Mouse (Mus musculus) hematopoietic multipotent progenitor cell, adult 10-12 weeks (in vitro differentiated cells): ENCODE data around the gene Tas2r130. TPM values are rescaled to one million over a fixed set of nuclear protein-coding genes. Genes with fewer than 3 reads are reported as not detected.

ENCODE experiments used
- polyA plus RNA-seq: library from polyadenylated mRNA; stranded (reverse); fragments of >175 nt; gene quantifications from 2 replicates; pipeline ENCODE4 v1.2.3, GENCODE M21; 2012; ENCODE audit warnings: low replicate concordance

Gene Tas2r130
- not detected in 2 replicates for polyA plus RNA-seq

GRCm38 (mm10) chr6:131630812-131631211 is at the start of gene Tas2r130:
Gene Tas2r130, minus strand, starts transcription at chr6:131630912.

GRCm38 (mm10) chr6:131678786-131679185 is 48.1 kb upstream of the Tas2r130 start, which contains the start of gene Tas2r106:
Gene Tas2r106, minus strand, starts transcription at chr6:131678886.

GRCm38 (mm10) chr6:131660049-131660448 is 29.3 kb upstream of the Tas2r130 start, which contains the start of gene Tas2r107:
Gene Tas2r107, minus strand, starts transcription at chr6:131660149.

Other genes starting within 250 kb of the Tas2r130 start
- gene Ybx3, start 242.4 kb downstream of the Tas2r130 start, polyA plus RNA-seq: 180 and 223 TPM in 2 replicates
- gene 5430401F13Rik, start 144.5 kb downstream of the Tas2r130 start, polyA plus RNA-seq: not detected in 2 replicates
- gene Gm6619, start 144.5 kb downstream of the Tas2r130 start, polyA plus RNA-seq: not detected in 2 replicates
- gene Tas2r107, start 29.2 kb upstream of the Tas2r130 start, polyA plus RNA-seq: not detected in 2 replicates
- gene Tas2r106, start 48.0 kb upstream of the Tas2r130 start, polyA plus RNA-seq: not detected in 2 replicates
- not detected in 2 replicates for gene Tas2r104, start 54.8 kb upstream of the Tas2r130 start, polyA plus RNA-seq
- gene Tas2r105, start 56.6 kb upstream of the Tas2r130 start, polyA plus RNA-seq: not detected in 2 replicates
- gene Tas2r114, start 59.2 kb upstream of the Tas2r130 start, polyA plus RNA-seq: not detected in 2 replicates